Mouse (Mus musculus) forebrain, embryonic 16.5 days (tissue): ENCODE data around the gene Lhpp. TPM values are rescaled to one million over a fixed set of nuclear protein-coding genes. Genes with fewer than 3 reads are reported as not detected.

Experiments used
- ATAC-seq: fragments of 200-750 bp; cut with Nextera tagmentation; 2 replicates; pipeline ENCODE4 v1.8.0; 2017; ENCODE audit warnings: mild to moderate bottlenecking, moderate library complexity
- H3K27ac ChIP-seq: fragments of 300-500 bp; sonication (generic); 2 replicates; pipeline ENCODE4 v1.5.1; 2014; ENCODE audit warnings: low read length, control low read depth
- H3K27me3 ChIP-seq: fragments of 300-500 bp; sonication (generic); replicated peaks from 2 replicates; pipeline ENCODE4 v1.6.1; 2014; ENCODE audit warnings: low read length; ENCODE audit not compliant: control insufficient read depth, insufficient read depth
- H3K36me3 ChIP-seq: fragments of 300-500 bp; sonication (generic); 2 replicates; pipeline ENCODE4 v1.6.1; 2014; ENCODE audit not compliant: control insufficient read depth, insufficient read depth
- H3K4me1 ChIP-seq: fragments of 300-500 bp; sonication (generic); replicated peaks from 2 replicates; pipeline ENCODE4 v1.6.1; 2014; ENCODE audit warnings: low read length; ENCODE audit not compliant: control insufficient read depth, insufficient read depth
- H3K4me2 ChIP-seq: fragments of 300-500 bp; sonication (generic); 2 replicates; pipeline ENCODE4 v1.6.1; 2014; ENCODE audit warnings: mild to moderate bottlenecking, low read length, control low read depth
- H3K4me3 ChIP-seq: fragments of 300-500 bp; sonication (generic); replicated peaks from 2 replicates; pipeline ENCODE4 v1.5.1; 2014; ENCODE audit warnings: mild to moderate bottlenecking, low read length, control low read depth
- H3K9ac ChIP-seq: fragments of 300-500 bp; sonication (generic); replicated peaks from 2 replicates; pipeline ENCODE4 v1.6.1; 2014; ENCODE audit warnings: low read depth, low read length, control low read depth
- H3K9me3 ChIP-seq: fragments of 300-500 bp; sonication (generic); 2 replicates; pipeline ENCODE4 v1.6.1; 2016; ENCODE audit warnings: low read length; ENCODE audit not compliant: control insufficient read depth
- WGBS: fragments of 180-500 bp; shearing (Covaris S2); extraction: QIAGEN DNeasy Blood & Tissue Kit; methylation state at CpG from one replicate; pipeline ENCODE4 v1.1.7; 2014; 5-methylcytosine and 5-hydroxymethylcytosine counted together
- polyA plus RNA-seq: library from polyadenylated mRNA; unstranded; fragments of >200 nt; fragmentation: Nextera tagmentation; extraction: Ambion mirVana; gene quantifications from 2 replicates; pipeline ENCODE4 v1.2.1, GENCODE M21; 2015

Gene Lhpp
- polyA plus RNA-seq = 26.4 and 31.2 TPM in 2 replicates

GRCm38 (mm10) chr7:132610468-132611318 lies at the start of gene Lhpp:
Lhpp (plus strand) TSS chr7:132610638.
- Histone ChIP-seq H3K9ac (peak within 1 kb of the TSS; percentile 72), H3K4me1 (peaks cover 4% of the 10 kb centered on the region; the same call in 1 of the 2 replicates), H3K4me2 (peak within 1 kb of the TSS; percentile 74), H3K9me3 (no peaks in the 10 kb centered on the region), H3K4me3 (peak within 1 kb of the TSS; percentile 63), H3K36me3 (no peaks in the 10 kb centered on the region), H3K27me3 (peaks cover 6% of the 10 kb centered on the region; the same call in 1 of the 2 replicates), H3K27ac (no peak within 1 kb of the TSS)
- WGBS = 8% methylated on average over 44 of the region's 44 CpGs
- ATAC-seq = peak; percentile 91

GRCm38 (mm10) chr7:132565831-132566230 lies 44.6 kb upstream of the Lhpp start:
- H3K4me1 ChIP-seq = peaks cover 4% of the 10 kb centered on the region; the same call in 1 of the 2 replicates
- H3K27ac ChIP-seq = no peak overlapping the region
- H3K4me2 ChIP-seq = no peak overlapping the region
- 14% methylated on average over 1 of the region's 1 CpGs for WGBS
- H3K27me3 ChIP-seq = no peaks in the 10 kb centered on the region
- ATAC-seq = no peak
- H3K4me3 ChIP-seq = no peak overlapping the region
- no peak overlapping the region for H3K9ac ChIP-seq
- no peaks in the 10 kb centered on the region for H3K9me3 ChIP-seq
- peaks cover 11% of the 10 kb centered on the region for H3K36me3 ChIP-seq

GRCm38 (mm10) chr7:132568817-132569216 lies 41.6 kb upstream of the Lhpp start:
- WGBS = 50% methylated on average over 6 of the region's 6 CpGs
- no peak for ATAC-seq
- Histone ChIP-seq H3K9me3 (no peaks in the 10 kb centered on the region), H3K27me3 (no peaks in the 10 kb centered on the region), H3K4me2 (no peak overlapping the region), H3K4me1 (peaks cover 13% of the 10 kb centered on the region), H3K4me3 (no peak overlapping the region), H3K36me3 (no peaks in the 10 kb centered on the region; the same call in 1 of the 2 replicates), H3K9ac (no peak overlapping the region), H3K27ac (no peak overlapping the region)

- WGBS = 79% methylated on average over 5 of the region's 5 CpGs
- no peak overlapping the region for H3K4me3 ChIP-seq
- no peaks in the 10 kb centered on the region for H3K9me3 ChIP-seq
- H3K4me1 ChIP-seq = peaks cover 16% of the 10 kb centered on the region
- H3K9ac ChIP-seq = no peak overlapping the region
- no peaks in the 10 kb centered on the region for H3K36me3 ChIP-seq
- no peak overlapping the region for H3K4me2 ChIP-seq
- H3K27ac ChIP-seq = no peak overlapping the region
- H3K27me3 ChIP-seq = no peaks in the 10 kb centered on the region
- no peak for ATAC-seq
Observed at GRCm38 (mm10) chr7:132570071-132570470, 40.4 kb upstream of the Lhpp start.

GRCm38 (mm10) chr7:132571481-132571880 lies 39.0 kb upstream of the Lhpp start:
- H3K27ac ChIP-seq = no peak overlapping the region

GRCm38 (mm10) chr7:132572738-132573137 lies 37.7 kb upstream of the Lhpp start:
- peak overlapping the region; percentile 27; the same call in 1 of the 2 replicates for H3K27ac ChIP-seq
- no peaks in the 10 kb centered on the region for H3K9me3 ChIP-seq
- H3K9ac ChIP-seq = no peak overlapping the region
- no peak for ATAC-seq
- 45% methylated on average over 3 of the region's 3 CpGs for WGBS
- H3K27me3 ChIP-seq = no peaks in the 10 kb centered on the region
- peaks cover 27% of the 10 kb centered on the region for H3K4me1 ChIP-seq
- no peak overlapping the region for H3K4me2 ChIP-seq
- no peak overlapping the region for H3K4me3 ChIP-seq
- no peaks in the 10 kb centered on the region for H3K36me3 ChIP-seq

More at GRCm38 (mm10) chr7:132571481-132571880, 39.0 kb upstream of the Lhpp start:
- no peak for ATAC-seq
- Histone ChIP-seq H3K4me3 (no peak overlapping the region), H3K36me3 (no peaks in the 10 kb centered on the region), H3K4me2 (peak overlapping the region; percentile 23; the same call in 1 of the 2 replicates), H3K9me3 (no peaks in the 10 kb centered on the region), H3K4me1 (peaks cover 24% of the 10 kb centered on the region), H3K9ac (no peak overlapping the region), H3K27me3 (no peaks in the 10 kb centered on the region)
- 46% methylated on average over 8 of the region's 8 CpGs for WGBS

GRCm38 (mm10) chr7:132573205-132573604 lies 37.2 kb upstream of the Lhpp start:
- Histone ChIP-seq H3K4me2 (no peak overlapping the region), H3K4me3 (no peak overlapping the region), H3K9me3 (no peaks in the 10 kb centered on the region), H3K9ac (no peak overlapping the region), H3K36me3 (no peaks in the 10 kb centered on the region), H3K27me3 (no peaks in the 10 kb centered on the region), H3K27ac (peak overlapping the region; percentile 43), H3K4me1 (peaks cover 27% of the 10 kb centered on the region)
- no peak for ATAC-seq
- 7% methylated on average over 6 of the region's 6 CpGs for WGBS

- H3K4me2 ChIP-seq = no peak overlapping the region
- H3K27me3 ChIP-seq = no peaks in the 10 kb centered on the region
- H3K9ac ChIP-seq = no peak overlapping the region
- no peaks in the 10 kb centered on the region for H3K36me3 ChIP-seq
- H3K27ac ChIP-seq = no peak overlapping the region
- ATAC-seq = no peak
- H3K4me1 ChIP-seq = peaks cover 27% of the 10 kb centered on the region
- WGBS = 97% methylated on average over 5 of the region's 5 CpGs
- no peak overlapping the region for H3K4me3 ChIP-seq
- H3K9me3 ChIP-seq = no peaks in the 10 kb centered on the region
Observed at GRCm38 (mm10) chr7:132574646-132575045, 35.8 kb upstream of the Lhpp start.

GRCm38 (mm10) chr7:132575623-132576022 lies 34.8 kb upstream of the Lhpp start:
- no peaks in the 10 kb centered on the region for H3K36me3 ChIP-seq
- H3K9ac ChIP-seq = peak overlapping the region; percentile 75
- ATAC-seq = peak; percentile 90
- no peaks in the 10 kb centered on the region for H3K9me3 ChIP-seq
- WGBS = 0% methylated on average over 13 of the region's 13 CpGs
- H3K27me3 ChIP-seq = no peaks in the 10 kb centered on the region
- peak overlapping the region; percentile 86 for H3K27ac ChIP-seq
- H3K4me2 ChIP-seq = peak overlapping the region; percentile 74
- peaks cover 23% of the 10 kb centered on the region for H3K4me1 ChIP-seq
- H3K4me3 ChIP-seq = peak overlapping the region; percentile 84
